Mouse (Mus musculus) embryonic facial prominence, embryonic 12.5 days (tissue): ENCODE results near the gene Adamtsl3. TPM values are rescaled to one million over a fixed set of nuclear protein-coding genes. Genes with fewer than 3 reads are reported as not detected.

Source experiments
- polyA plus RNA-seq: library from polyadenylated mRNA; unstranded; fragments of >200 nt; fragmentation: Nextera tagmentation; extraction: Ambion mirVana; gene quantifications from 2 replicates; pipeline ENCODE4 v1.2.1, GENCODE M21; 2016

Gene Adamtsl3
- polyA plus RNA-seq, 1 experiment from 2014 or later = 1.7 TPM

Other genes starting within 250 kb of the Adamtsl3 start
- gene Sh3gl3, start 161.9 kb upstream of the Adamtsl3 start, polyA plus RNA-seq = 40.6 and 42.5 TPM in 2 replicates